Mouse (Mus musculus) liver, embryonic 14.5 days (tissue): ENCODE results near the gene Pask. TPM values are rescaled to one million over a fixed set of nuclear protein-coding genes. Genes with fewer than 3 reads are reported as not detected.

ENCODE experiments used
- ATAC-seq: fragments of 200-750 bp; cut with Nextera tagmentation; 2 replicates; pipeline ENCODE4 v1.8.0; 2017; ENCODE audit warnings: moderate number of reproducible peaks, mild to moderate bottlenecking, moderate library complexity; ENCODE audit not compliant: insufficient read depth
- DNase-seq, 3 experiments: peaks; one replicate each; pipeline ENCODE4 v3.0.0-alpha.2; 2012 to 2013; ENCODE audit warnings: low read depth in 3 of 3, low spot score in 3 of 3
- H3K27ac ChIP-seq: fragments of 300-500 bp; sonication (generic); 2 replicates; pipeline ENCODE4 v1.5.1; 2014; ENCODE audit warnings: moderate library complexity, mild to moderate bottlenecking, control low read depth, inconsistent platforms
- H3K27me3 ChIP-seq: fragments of 300-500 bp; sonication (generic); 2 replicates; pipeline ENCODE4 v1.6.1; 2014; ENCODE audit warnings: mild to moderate bottlenecking, low read length, moderate library complexity; ENCODE audit not compliant: control insufficient read depth, insufficient read depth
- H3K36me3 ChIP-seq: fragments of 300-500 bp; sonication (generic); replicated peaks from 2 replicates; pipeline ENCODE4 v1.6.1; 2014; ENCODE audit warnings: low read depth; ENCODE audit not compliant: control insufficient read depth, insufficient read depth
- H3K4me1 ChIP-seq, 2 experiments: fragments of 200-500 bp in 1 of 2; fragments of 300-500 bp in 1 of 2; sonication (generic) in 1 of 2; replicated peaks; 2 replicates each; pipeline ENCODE4 v1.6.1; 2012 to 2014; ENCODE audit warnings: antibody characterized with exemption in 1 of 2, inconsistent platforms in 1 of 2, low read length in 1 of 2; ENCODE audit not compliant: control insufficient read depth in 2 of 2, insufficient read depth in 2 of 2
- H3K4me2 ChIP-seq: fragments of 300-500 bp; sonication (generic); 2 replicates; pipeline ENCODE4 v1.6.1; 2014; ENCODE audit warnings: low read depth, mild to moderate bottlenecking, control low read depth, moderate library complexity
- H3K4me3 ChIP-seq, 2 experiments: fragments of 200-500 bp in 1 of 2; fragments of 300-500 bp in 1 of 2; sonication (generic) in 1 of 2; 2 replicates each; pipeline ENCODE4 v1.5.1; 2012 to 2014; ENCODE audit warnings: low read depth in 2 of 2, low read length in 2 of 2, mild to moderate bottlenecking in 2 of 2, control low read depth in 1 of 2, inconsistent platforms in 1 of 2, moderate library complexity in 1 of 2; ENCODE audit not compliant: insufficient read depth in 1 of 2
- H3K9ac ChIP-seq: fragments of 300-500 bp; sonication (generic); replicated peaks from 2 replicates; pipeline ENCODE4 v1.6.1; 2014; ENCODE audit warnings: mild to moderate bottlenecking, control low read depth, moderate library complexity
- H3K9me3 ChIP-seq: fragments of 300-500 bp; sonication (generic); 2 replicates; pipeline ENCODE4 v1.6.1; 2016; ENCODE audit warnings: low read length, mixed read lengths; ENCODE audit not compliant: control insufficient read depth
- CTCF ChIP-seq: IDR thresholded peaks from 2 replicates; pipeline ENCODE4 v1.5.1; 2016; ENCODE audit warnings: antibody characterized with exemption, low read depth, control low read depth
- EP300 ChIP-seq: IDR thresholded peaks from 2 replicates; pipeline ENCODE4 v1.6.1; 2016; ENCODE audit warnings: antibody characterized with exemption, low read depth
- WGBS: fragments of 180-500 bp; shearing (Covaris S2); extraction: QIAGEN DNeasy Blood & Tissue Kit; methylation state at CpG from one replicate; pipeline ENCODE4 v1.1.7; 2014; ENCODE audit not compliant: insufficient replicate concordance; 5-methylcytosine and 5-hydroxymethylcytosine counted together
- polyA plus RNA-seq, 2 experiments: library from polyadenylated mRNA; depleted of rRNA in 1 of 2; stranded (reverse) in 1 of 2; unstranded in 1 of 2; fragments of >200 nt; fragmentation: Nextera tagmentation in 1 of 2; extraction: Ambion mirVana in 1 of 2; gene quantifications; 2 replicates each; pipeline versions ENCODE4 v1.2.1 to v1.2.3; 2012 to 2014

Pask gene
- polyA plus RNA-seq, 2 experiments = 5.4 to 6.3 TPM

DNA sequence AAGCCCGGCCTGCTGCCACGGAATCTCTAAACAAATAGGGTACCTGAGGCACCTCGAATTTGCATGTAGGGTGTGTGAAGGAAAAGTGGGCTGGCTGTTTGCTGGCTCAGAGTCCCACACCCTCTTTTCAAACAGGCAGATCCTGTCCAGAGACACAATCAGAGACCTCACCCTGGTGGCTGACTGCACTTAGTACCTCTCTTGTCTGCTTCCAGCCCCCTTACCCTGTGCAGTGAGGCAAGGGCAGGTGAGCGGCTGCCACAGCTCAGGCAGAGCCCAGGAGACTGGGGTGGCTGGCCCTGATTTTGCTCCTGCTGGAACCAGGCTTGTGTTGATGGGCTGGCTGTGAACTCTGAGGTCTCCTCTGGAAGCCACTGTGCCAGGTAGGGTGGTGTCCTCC, 30.4 kb upstream of the Pask start, which contains the start of gene Ano7:
TSS of gene Ano7 (plus strand) at position 266 of the 400 bp plus-strand sequence.
- H3K9ac ChIP-seq = no peak within 1 kb of the TSS
- DNase-seq (no peak), ATAC-seq (no peak)
- no peaks in the 10 kb centered on the region for H3K36me3 ChIP-seq
- no peak within 1 kb of the TSS for H3K27ac ChIP-seq
- H3K4me2 ChIP-seq = no peak within 1 kb of the TSS
- TF ChIP-seq CTCF (no peak), EP300 (no peak)
- 51% methylated on average over 4 of the region's 4 CpGs for WGBS
- H3K4me3 ChIP-seq = no peak within 1 kb of the TSS
- no peaks in the 10 kb centered on the region for H3K27me3 ChIP-seq
- H3K9me3 ChIP-seq = no peaks in the 10 kb centered on the region
- peaks cover 0 to 3% of the 10 kb centered on the region in 2 experiments; a peak in 1 of 4 replicates for H3K4me1 ChIP-seq

DNA sequence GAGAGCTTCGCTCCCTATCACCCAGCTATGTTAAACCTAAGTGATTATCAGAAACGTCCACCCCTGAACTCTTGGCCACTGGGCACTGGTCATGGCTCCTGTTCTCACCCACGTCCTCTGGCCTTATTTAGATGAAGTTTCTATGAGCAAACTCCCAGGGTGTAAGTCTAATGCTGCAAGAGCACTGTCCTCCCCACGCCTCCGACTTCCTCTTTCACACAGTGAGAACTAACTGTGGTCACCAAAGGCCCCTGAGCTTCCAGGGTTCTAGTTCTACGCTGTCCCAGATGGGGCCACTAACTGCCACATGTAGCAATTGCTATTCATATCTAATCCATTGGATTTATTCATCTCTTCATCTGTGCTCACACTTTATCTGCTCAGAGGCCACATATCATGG, 22.4 kb upstream of the Pask start:
- ATAC-seq = no peak
- Histone ChIP-seq H3K9me3 (no peaks in the 10 kb centered on the region), H3K27me3 (no peaks in the 10 kb centered on the region), H3K9ac (no peak overlapping the region), H3K36me3 (peaks cover 32% of the 10 kb centered on the region), H3K4me2 (no peak overlapping the region), H3K4me3 (no peak overlapping the region), H3K4me1 (no peaks in the 10 kb centered on the region), H3K27ac (no peak overlapping the region)
- WGBS = 61% methylated on average over 6 of the region's 6 CpGs
- no peak for DNase-seq
- no peak for TF ChIP-seq EP300

DNA sequence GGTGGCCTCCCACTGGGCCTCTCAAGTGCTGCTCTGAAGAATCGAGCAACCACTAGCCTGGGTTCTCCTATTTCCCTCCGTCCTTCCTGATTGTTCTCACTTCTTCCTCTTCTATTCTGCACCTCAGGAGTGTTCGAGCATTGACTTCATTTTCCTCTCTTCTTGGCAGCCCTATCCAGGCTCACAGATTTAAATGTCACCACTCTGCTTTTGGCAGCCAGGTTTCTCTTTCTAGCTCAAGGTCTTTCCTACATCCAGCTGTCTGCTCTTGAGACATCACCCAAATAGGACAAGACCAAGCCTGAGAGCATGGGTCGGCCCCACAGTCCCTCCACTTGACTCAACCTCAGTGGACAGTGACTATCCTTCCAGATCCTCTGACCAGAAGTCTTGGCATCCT, 19.4 kb upstream of the Pask start:
- H3K9ac ChIP-seq = no peak overlapping the region
- H3K4me1 ChIP-seq = no peaks in the 10 kb centered on the region
- no peak for DNase-seq
- 79% methylated on average over 4 of the region's 4 CpGs for WGBS
- ATAC-seq = no peak
- no peaks in the 10 kb centered on the region for H3K27me3 ChIP-seq
- TF ChIP-seq EP300 (no peak), CTCF (no peak)
- no peaks in the 10 kb centered on the region for H3K9me3 ChIP-seq
- no peak overlapping the region for H3K27ac ChIP-seq
- H3K4me2 ChIP-seq = no peak overlapping the region
- H3K4me3 ChIP-seq = no peak overlapping the region
- peaks cover 46% of the 10 kb centered on the region for H3K36me3 ChIP-seq

DNA sequence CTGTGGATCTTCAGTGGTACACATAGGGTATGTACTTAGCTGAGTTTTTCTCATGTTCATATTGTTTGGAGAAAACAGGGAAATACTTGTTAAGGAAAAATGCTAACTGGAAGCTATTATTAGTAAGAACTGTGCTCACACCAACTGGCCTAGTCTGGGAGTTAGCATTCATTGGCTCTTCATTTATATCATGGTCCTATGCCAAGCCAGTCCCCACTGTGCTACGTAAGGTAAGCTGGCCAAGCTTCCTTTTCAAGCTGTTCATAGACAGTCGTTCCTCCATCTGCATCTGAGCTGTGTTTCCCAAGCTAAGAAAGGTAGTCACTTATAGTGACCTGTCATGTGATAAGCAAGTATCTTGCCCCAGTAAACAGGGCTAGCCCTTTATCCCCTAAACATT, 9.4 kb upstream of the Pask start:
- ATAC-seq (no peak), DNase-seq (no peak)
- Histone ChIP-seq H3K4me3 (no peak overlapping the region), H3K27me3 (no peaks in the 10 kb centered on the region), H3K36me3 (peaks cover 71% of the 10 kb centered on the region), H3K9me3 (no peaks in the 10 kb centered on the region), H3K4me1 (no peaks in the 10 kb centered on the region), H3K4me2 (no peak overlapping the region), H3K27ac (no peak overlapping the region), H3K9ac (no peak overlapping the region)
- TF ChIP-seq EP300 (no peak), CTCF (no peak)
- WGBS = 81% methylated on average over 2 of the region's 2 CpGs

DNA sequence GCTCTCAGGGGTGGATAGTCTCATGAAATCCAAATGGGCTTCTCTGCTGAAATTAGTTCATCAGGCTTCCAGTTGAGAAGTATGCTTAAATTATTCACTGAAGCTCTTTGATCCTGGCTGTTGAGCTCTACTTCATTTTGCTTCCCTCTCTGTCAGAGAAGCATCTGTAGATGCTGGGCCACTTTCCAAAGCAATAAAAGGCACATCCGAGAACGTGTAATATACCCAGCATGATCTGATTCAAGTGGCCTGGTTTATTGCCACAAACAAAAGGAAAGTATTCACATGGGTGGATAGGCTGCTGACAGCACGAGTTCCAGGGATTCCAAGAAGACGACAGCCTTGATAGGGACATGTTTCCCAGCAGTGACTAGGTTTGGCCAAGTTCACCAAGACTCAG, 6.4 kb upstream of the Pask start:
- WGBS = 69% methylated on average over 4 of the region's 4 CpGs
- TF ChIP-seq EP300 (no peak), CTCF (no peak)
- DNase-seq (no peak), ATAC-seq (no peak)
- Histone ChIP-seq H3K4me3 (no peak overlapping the region), H3K27me3 (no peaks in the 10 kb centered on the region), H3K36me3 (peaks cover 55% of the 10 kb centered on the region), H3K9me3 (no peaks in the 10 kb centered on the region), H3K4me1 (peaks cover 3% of the 10 kb centered on the region in 2 experiments; a peak in 2 of 4 replicates), H3K4me2 (no peak overlapping the region), H3K27ac (no peak overlapping the region), H3K9ac (no peak overlapping the region)

DNA sequence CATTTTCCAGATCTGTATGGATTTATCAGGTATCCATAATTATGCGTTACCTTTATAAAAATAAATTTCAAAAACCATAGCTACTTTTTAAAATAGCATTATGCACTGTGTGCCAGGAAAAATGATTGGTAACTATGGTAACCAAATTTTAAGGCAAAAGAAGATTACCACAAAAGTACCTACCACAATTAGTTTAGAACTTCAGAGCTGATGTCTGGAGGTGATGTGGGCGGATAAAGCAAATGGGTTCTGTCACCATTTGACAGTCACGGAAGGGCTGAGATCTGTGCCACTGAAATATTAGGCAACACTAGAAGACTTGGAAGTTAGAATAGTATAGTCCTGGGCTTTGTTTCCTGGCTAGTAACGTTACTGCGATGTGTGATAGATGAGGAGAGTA, 3.9 kb upstream of the Pask start:
- TF ChIP-seq EP300 (no peak), CTCF (no peak)
- WGBS = 86% methylated on average over 5 of the region's 5 CpGs
- ATAC-seq (no peak), DNase-seq (no peak)
- Histone ChIP-seq H3K27ac (no peak overlapping the region), H3K9ac (no peak overlapping the region), H3K9me3 (no peaks in the 10 kb centered on the region), H3K27me3 (no peaks in the 10 kb centered on the region), H3K4me3 (no peak overlapping the region), H3K36me3 (peaks cover 37% of the 10 kb centered on the region), H3K4me1 (peaks cover 3 to 9% of the 10 kb centered on the region in 2 experiments; a peak in 3 of 4 replicates), H3K4me2 (no peak overlapping the region)
